Mouse (Mus musculus) intestine, embryonic 16.5 days (tissue): ENCODE results near the gene Eipr1. TPM values are rescaled to one million over a fixed set of nuclear protein-coding genes. Genes with fewer than 3 reads are reported as not detected.
A peak's percentile ranks its signal among the peaks of the same experiment; 100 is the strongest.
"Not testable (repeated sequence)": the region's sequence is repeated elsewhere in the genome, so short reads cannot be mapped to it uniquely, and the experiment has no call there.

ENCODE experiments used
- ATAC-seq: fragments of 200-750 bp; cut with Nextera tagmentation; 2 replicates; pipeline ENCODE4 v1.8.0; 2017; ENCODE audit warnings: moderate TSS enrichment, moderate library complexity
- H3K27ac ChIP-seq: fragments of 300-500 bp; sonication (generic); 2 replicates; pipeline ENCODE4 v1.5.1; 2014; ENCODE audit warnings: mild to moderate bottlenecking, low read length
- H3K27me3 ChIP-seq: fragments of 300-500 bp; sonication (generic); replicated peaks from 2 replicates; pipeline ENCODE4 v1.6.1; 2014; ENCODE audit warnings: low read length, control low read depth, mixed read lengths; ENCODE audit not compliant: control insufficient read depth, insufficient read depth
- H3K36me3 ChIP-seq: fragments of 300-500 bp; sonication (generic); 2 replicates; pipeline ENCODE4 v1.6.1; 2014; ENCODE audit warnings: low read length, control low read depth; ENCODE audit not compliant: control insufficient read depth, insufficient read depth
- H3K4me1 ChIP-seq: fragments of 300-500 bp; sonication (generic); 2 replicates; pipeline ENCODE4 v1.6.1; 2014; ENCODE audit warnings: low read length, control low read depth, mixed read lengths; ENCODE audit not compliant: control insufficient read depth, insufficient read depth
- H3K4me2 ChIP-seq: fragments of 300-500 bp; sonication (generic); 2 replicates; pipeline ENCODE4 v1.6.1; 2014; ENCODE audit warnings: low read depth, low read length, control low read depth
- H3K4me3 ChIP-seq: fragments of 300-500 bp; sonication (generic); 2 replicates; pipeline ENCODE4 v1.5.1; 2014; ENCODE audit warnings: mild to moderate bottlenecking, low read length
- H3K9ac ChIP-seq: fragments of 300-500 bp; sonication (generic); 2 replicates; pipeline ENCODE4 v1.6.1; 2014; ENCODE audit warnings: low read depth, low read length
- H3K9me3 ChIP-seq: fragments of 300-500 bp; sonication (generic); 2 replicates; pipeline ENCODE4 v1.6.1; 2016; ENCODE audit warnings: low read length, control low read depth; ENCODE audit not compliant: control insufficient read depth
- WGBS: fragments of 180-500 bp; shearing (Covaris S2); extraction: QIAGEN DNeasy Blood & Tissue Kit; methylation state at CpG from one replicate; pipeline ENCODE4 v1.1.7; 2014; 5-methylcytosine and 5-hydroxymethylcytosine counted together
- polyA plus RNA-seq: library from polyadenylated mRNA; unstranded; fragments of >200 nt; fragmentation: Nextera tagmentation; extraction: Ambion mirVana; gene quantifications from 2 replicates; pipeline ENCODE4 v1.2.1, GENCODE M21; 2015

The Eipr1 gene
- polyA plus RNA-seq, 1 experiment from 2014 or later: 32.0 TPM

DNA sequence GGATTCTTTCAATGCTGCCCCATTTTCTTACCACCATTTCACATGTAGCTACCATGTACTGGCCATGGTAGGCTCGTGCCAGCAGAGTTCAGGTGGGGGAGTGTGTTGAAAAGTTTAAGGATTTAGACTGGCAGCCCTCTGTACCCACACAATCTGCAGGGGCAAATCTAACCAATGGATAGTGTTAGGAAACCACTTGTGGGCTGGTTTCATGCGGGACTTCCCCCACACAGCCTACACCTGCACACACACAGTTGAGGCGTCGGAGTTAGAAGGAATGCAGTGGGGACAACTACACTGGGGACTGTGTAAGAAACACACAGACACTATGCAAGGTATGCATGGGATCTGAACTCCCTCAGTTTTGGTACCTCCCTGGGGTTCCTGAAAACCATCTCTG lies 25.4 kb upstream of the Eipr1 start:
- no peak overlapping the region for H3K9ac ChIP-seq
- no peak overlapping the region for H3K4me3 ChIP-seq
- H3K9me3 ChIP-seq: no peaks in the 10 kb centered on the region
- H3K36me3 ChIP-seq: no peaks in the 10 kb centered on the region; the same call in 1 of the 2 replicates
- H3K4me1 ChIP-seq: no peaks in the 10 kb centered on the region
- 92% methylated on average over 4 of the region's 4 CpGs for WGBS
- no peaks in the 10 kb centered on the region for H3K27me3 ChIP-seq
- no peak for ATAC-seq
- no peak overlapping the region for H3K27ac ChIP-seq
- H3K4me2 ChIP-seq: no peak overlapping the region

DNA sequence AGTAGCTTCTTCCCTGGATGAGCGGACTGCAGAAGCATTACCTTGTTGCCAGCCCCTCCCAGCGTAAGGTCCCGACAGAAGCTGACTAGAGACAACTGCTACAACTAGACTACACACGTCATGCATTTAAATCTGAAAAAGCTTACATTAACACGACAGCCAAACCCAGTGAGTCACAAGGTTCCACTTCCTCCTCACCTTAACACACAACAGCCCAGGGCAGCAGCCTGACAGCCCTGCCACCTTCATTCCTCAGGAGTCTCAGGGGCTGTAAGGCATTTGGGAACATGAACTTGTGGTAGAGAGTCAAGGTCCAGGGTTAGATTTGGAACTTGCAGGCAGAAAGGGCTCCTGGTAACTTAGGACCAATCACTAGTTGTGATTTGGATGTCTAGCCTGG lies 24.5 kb upstream of the Eipr1 start:
- H3K27me3 ChIP-seq: no peaks in the 10 kb centered on the region
- H3K9me3 ChIP-seq: no peaks in the 10 kb centered on the region
- no peak overlapping the region for H3K9ac ChIP-seq
- no peak overlapping the region for H3K27ac ChIP-seq
- H3K4me2 ChIP-seq: no peak overlapping the region
- H3K4me3 ChIP-seq: no peak overlapping the region
- H3K4me1 ChIP-seq: no peaks in the 10 kb centered on the region
- no peak for ATAC-seq
- no peaks in the 10 kb centered on the region; the same call in 1 of the 2 replicates for H3K36me3 ChIP-seq
- WGBS: 81% methylated on average over 5 of the region's 5 CpGs

- no peaks in the 10 kb centered on the region for H3K9me3 ChIP-seq
- WGBS: 92% methylated on average over 8 of the region's 8 CpGs
- peaks cover 7% of the 10 kb centered on the region for H3K36me3 ChIP-seq
- no peaks in the 10 kb centered on the region for H3K27me3 ChIP-seq
- no peak overlapping the region for H3K4me3 ChIP-seq
- H3K4me2 ChIP-seq: no peak overlapping the region
- H3K27ac ChIP-seq: no peak overlapping the region
- no peak overlapping the region for H3K9ac ChIP-seq
- H3K4me1 ChIP-seq: no peaks in the 10 kb centered on the region
- ATAC-seq: no peak
These were observed 19.0 kb upstream of the Eipr1 start for GRCm38 (mm10) chr12:28732631-28733030.

- not testable (repeated sequence) for H3K27ac ChIP-seq, H3K4me1 ChIP-seq, H3K36me3 ChIP-seq, ATAC-seq, H3K4me3 ChIP-seq, H3K4me2 ChIP-seq, H3K9ac ChIP-seq, H3K27me3 ChIP-seq, H3K9me3 ChIP-seq
- WGBS: 94% methylated on average over 6 of the region's 6 CpGs
These were observed 17.9 kb upstream of the Eipr1 start for GRCm38 (mm10) chr12:28733520-28734245.

DNA sequence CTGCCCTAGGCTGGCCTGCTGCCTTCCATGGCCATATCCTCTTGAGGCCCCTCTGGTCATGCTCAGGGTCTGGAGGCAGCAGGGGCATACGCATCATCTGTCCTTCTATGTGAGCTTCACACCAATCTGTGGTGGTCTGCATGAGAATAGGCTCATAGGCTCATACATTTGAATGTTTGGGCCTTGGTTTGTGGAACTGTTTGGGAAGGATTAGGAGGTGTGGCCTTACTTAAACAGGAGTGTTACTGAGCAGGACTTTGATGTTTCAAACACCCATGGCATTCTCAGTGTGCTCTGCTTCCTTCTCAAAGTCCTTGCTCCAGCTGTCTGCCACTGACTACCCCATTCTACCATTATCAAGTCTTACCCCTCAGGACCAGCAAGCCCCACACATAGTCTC lies 17.3 kb upstream of the Eipr1 start:
- no peak overlapping the region for H3K4me2 ChIP-seq
- no peak for ATAC-seq
- H3K36me3 ChIP-seq: peaks cover 7% of the 10 kb centered on the region
- H3K27ac ChIP-seq: no peak overlapping the region
- no peak overlapping the region for H3K9ac ChIP-seq
- no peaks in the 10 kb centered on the region for H3K4me1 ChIP-seq
- H3K9me3 ChIP-seq: no peaks in the 10 kb centered on the region
- H3K4me3 ChIP-seq: no peak overlapping the region
- H3K27me3 ChIP-seq: no peaks in the 10 kb centered on the region
- WGBS: 97% methylated on average over 1 of the region's 1 CpGs

GRCm38 (mm10) chr12:28735293-28735692 lies 16.3 kb upstream of the Eipr1 start:
- Histone ChIP-seq H3K9ac (no peak overlapping the region), H3K9me3 (no peaks in the 10 kb centered on the region), H3K4me1 (no peaks in the 10 kb centered on the region), H3K27me3 (no peaks in the 10 kb centered on the region), H3K27ac (no peak overlapping the region), H3K4me2 (no peak overlapping the region), H3K36me3 (peaks cover 7% of the 10 kb centered on the region), H3K4me3 (no peak overlapping the region)
- no peak for ATAC-seq
- WGBS: 97% methylated on average over 3 of the region's 3 CpGs

GRCm38 (mm10) chr12:28743328-28743727 lies 8.3 kb upstream of the Eipr1 start:
- Histone ChIP-seq H3K4me1 (no peaks in the 10 kb centered on the region), H3K4me2 (no peak overlapping the region), H3K27me3 (no peaks in the 10 kb centered on the region), H3K9me3 (no peaks in the 10 kb centered on the region), H3K9ac (no peak overlapping the region), H3K27ac (no peak overlapping the region), H3K4me3 (no peak overlapping the region), H3K36me3 (0 out of 2 replicates have a peak, but pooled peaks cover 9% of the 10 kb centered on the region)
- WGBS: 85% methylated on average over 3 of the region's 3 CpGs
- ATAC-seq: no peak

- Histone ChIP-seq H3K27ac (peak within 1 kb of the TSS; percentile 66), H3K9me3 (no peaks in the 10 kb centered on the region), H3K27me3 (no peaks in the 10 kb centered on the region), H3K9ac (peak within 1 kb of the TSS; percentile 90), H3K4me2 (peak within 1 kb of the TSS; percentile 95), H3K4me3 (peak within 1 kb of the TSS; percentile 81), H3K36me3 (0 out of 2 replicates have a peak, but pooled peaks cover 5% of the 10 kb centered on the region), H3K4me1 (peaks cover 13% of the 10 kb centered on the region)
- peak; percentile 91 for ATAC-seq
- WGBS: under 1% methylated on average over 41 of the region's 41 CpGs
These were observed 1.5 kb upstream of the Eipr1 start, which contains the start of gene Trappc12 for GRCm38 (mm10) chr12:28750021-28750633. Trappc12 (minus strand) TSS chr12:28750472.

DNA sequence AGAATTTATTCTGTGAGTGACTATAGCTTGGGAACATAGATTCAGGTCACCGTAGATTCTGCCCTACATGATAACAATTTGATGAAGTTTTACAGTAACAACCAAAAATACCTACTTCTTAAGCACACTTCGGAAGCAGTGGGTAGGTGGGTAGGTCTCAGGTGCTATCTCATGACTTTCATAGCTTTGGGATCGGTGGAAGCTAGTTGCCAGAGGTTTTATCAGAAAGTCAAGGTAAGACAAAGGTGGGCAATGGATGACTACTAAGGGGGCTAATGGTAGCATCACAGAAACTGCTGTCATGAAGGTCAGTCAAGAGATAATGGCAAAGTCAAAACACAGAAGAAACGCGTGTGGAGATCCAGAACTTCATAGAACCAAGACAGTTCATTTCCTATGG lies 727 bp upstream of the Eipr1 start:
- peaks cover 13% of the 10 kb centered on the region for H3K4me1 ChIP-seq
- no peak overlapping the region for H3K9ac ChIP-seq
- H3K36me3 ChIP-seq: 0 out of 2 replicates have a peak, but pooled peaks cover 5% of the 10 kb centered on the region
- H3K27ac ChIP-seq: no peak overlapping the region
- H3K27me3 ChIP-seq: no peaks in the 10 kb centered on the region
- no peak overlapping the region for H3K4me2 ChIP-seq
- WGBS: 94% methylated on average over 5 of the region's 5 CpGs
- H3K4me3 ChIP-seq: no peak overlapping the region
- ATAC-seq: no peak
- H3K9me3 ChIP-seq: no peaks in the 10 kb centered on the region
